Mouse (Mus musculus) liver, adult 2 months (tissue): Measurements from ENCODE around the gene Slc23a2. TPM values are rescaled to one million over a fixed set of nuclear protein-coding genes. Genes with fewer than 3 reads are reported as not detected.

Experiments
- DNase-seq: peaks from one replicate; pipeline ENCODE4 v3.0.0-alpha.2; 2011; ENCODE audit warnings: low read depth, low spot score; ENCODE audit errors: extremely low read depth
- H3K27ac ChIP-seq: fragments of 200-500 bp; replicated peaks from 2 replicates; pipeline ENCODE4 v1.5.1; 2012; ENCODE audit warnings: low read depth, mild to moderate bottlenecking, control low read depth, inconsistent platforms, low read length; ENCODE audit not compliant: insufficient read depth
- H3K27me3 ChIP-seq: fragments of 200-500 bp; 2 replicates; pipeline ENCODE4 v1.6.1; 2012; ENCODE audit warnings: mild to moderate bottlenecking, moderate library complexity, low read length, inconsistent platforms; ENCODE audit not compliant: control insufficient read depth, insufficient read depth
- H3K36me3 ChIP-seq: fragments of 200-500 bp; 2 replicates; pipeline ENCODE4 v1.6.1; 2012; ENCODE audit warnings: low read length, inconsistent platforms; ENCODE audit not compliant: control insufficient read depth, insufficient read depth
- H3K4me1 ChIP-seq: fragments of 200-500 bp; 2 replicates; pipeline ENCODE4 v1.6.1; 2011; ENCODE audit warnings: low read length; ENCODE audit not compliant: control insufficient read depth, insufficient read depth
- H3K4me3 ChIP-seq: fragments of 200-500 bp; 2 replicates; pipeline ENCODE4 v1.5.1; 2011; ENCODE audit warnings: low read depth, mild to moderate bottlenecking, control low read depth, low read length, moderate library complexity; ENCODE audit not compliant: insufficient read depth
- H3K79me2 ChIP-seq: fragments of 200-500 bp; 2 replicates; pipeline ENCODE4 v1.6.1; 2012; ENCODE audit warnings: inconsistent platforms, mild to moderate bottlenecking, low read length, moderate library complexity; ENCODE audit not compliant: control insufficient read depth, insufficient read depth
- H3K9ac ChIP-seq: fragments of 200-500 bp; 2 replicates; pipeline ENCODE4 v1.6.1; 2012; ENCODE audit warnings: low read depth, mild to moderate bottlenecking, control low read depth, inconsistent platforms, low read length
- CTCF ChIP-seq: fragments of 200-500 bp; IDR thresholded peaks from 2 replicates; pipeline ENCODE4 v1.5.1; 2011; ENCODE audit warnings: low read depth, low read length, control low read depth
- POLR2A ChIP-seq: fragments of 200-500 bp; IDR thresholded peaks from 2 replicates; pipeline ENCODE4 v1.6.1; 2011; ENCODE audit warnings: low read length, control low read depth; ENCODE audit not compliant: insufficient read depth; ENCODE audit errors: extremely low read depth
- WGBS: fragments of 180-500 bp; shearing (Covaris S2); methylation state at CpG from one replicate; pipeline ENCODE4 v1.1.7; 2018; 5-methylcytosine and 5-hydroxymethylcytosine counted together
- polyA plus RNA-seq: library from polyadenylated mRNA; depleted of rRNA; stranded (reverse); fragments of >200 nt; gene quantifications from 2 replicates; pipeline ENCODE4 v1.2.3, GENCODE M21; 2012
- total RNA-seq: library from RNA; depleted of rRNA; stranded (reverse); fragments of >200 nt; gene quantifications from 2 replicates; pipeline ENCODE4 v1.2.3, GENCODE M21; 2014

The Slc23a2 gene
- total and polyA plus RNA-seq, 2 experiments: 12.7 to 14.8 TPM

- Histone ChIP-seq H3K36me3 (peaks cover 6% of the 10 kb centered on the region; the same call in 1 of the 2 replicates), H3K27ac (no peak overlapping the region), H3K27me3 (no peaks in the 10 kb centered on the region), H3K4me1 (peaks cover 5% of the 10 kb centered on the region; the same call in 1 of the 2 replicates), H3K9ac (no peak overlapping the region), H3K4me3 (no peak overlapping the region), H3K79me2 (0 out of 2 replicates have a peak, but pooled peaks cover 3% of the 10 kb centered on the region)
- peak; percentile 32 for DNase-seq
- TF ChIP-seq CTCF: no peak
- no peak for TF ChIP-seq POLR2A
Observed at GRCm38 (mm10) chr2:132084813-132085212, 60.1 kb downstream of the Slc23a2 start.

GRCm38 (mm10) chr2:132084396-132084795 is 60.5 kb downstream of the Slc23a2 start:
- Histone ChIP-seq H3K4me3 (no peak overlapping the region), H3K79me2 (0 out of 2 replicates have a peak, but pooled peaks cover 3% of the 10 kb centered on the region), H3K27me3 (no peaks in the 10 kb centered on the region), H3K27ac (no peak overlapping the region), H3K9ac (no peak overlapping the region), H3K36me3 (peaks cover 6% of the 10 kb centered on the region; the same call in 1 of the 2 replicates), H3K4me1 (peaks cover 5% of the 10 kb centered on the region; the same call in 1 of the 2 replicates)
- TF ChIP-seq CTCF: no peak
- TF ChIP-seq POLR2A: no peak
- 34% methylated on average over 5 of the region's 5 CpGs for WGBS
- peak; percentile 72 for DNase-seq

GRCm38 (mm10) chr2:132079139-132079538 is 65.8 kb downstream of the Slc23a2 start:
- no peak for DNase-seq
- Histone ChIP-seq H3K36me3 (peaks cover 15% of the 10 kb centered on the region), H3K79me2 (no peaks in the 10 kb centered on the region), H3K4me1 (no peaks in the 10 kb centered on the region), H3K27ac (no peak overlapping the region), H3K27me3 (no peaks in the 10 kb centered on the region), H3K9ac (no peak overlapping the region), H3K4me3 (no peak overlapping the region)
- 79% methylated on average over 5 of the region's 5 CpGs for WGBS
- no peak for TF ChIP-seq POLR2A
- no peak for TF ChIP-seq CTCF

DNA sequence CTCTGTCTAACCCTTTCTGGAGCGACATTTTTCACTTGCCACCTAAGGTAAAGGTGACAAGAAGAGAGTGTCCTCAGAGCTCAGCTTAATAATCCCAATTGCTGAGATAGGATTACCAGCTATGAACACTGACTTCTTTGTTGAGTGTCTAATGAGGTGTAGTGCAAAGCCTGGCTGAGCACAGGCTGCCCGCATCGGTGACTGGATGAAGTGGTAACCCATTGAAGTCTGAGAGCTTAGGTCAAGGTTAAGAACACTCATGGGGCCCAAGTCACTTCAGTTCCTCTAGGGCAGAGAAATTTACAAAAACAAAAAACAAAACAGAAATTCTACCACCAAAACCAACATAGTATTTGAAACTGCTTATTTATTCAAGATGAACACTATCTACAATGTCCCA is 71.9 kb downstream of the Slc23a2 start:
- WGBS: 92% methylated on average over 3 of the region's 3 CpGs
- Histone ChIP-seq H3K79me2 (no peaks in the 10 kb centered on the region), H3K36me3 (peaks cover 43% of the 10 kb centered on the region), H3K27ac (no peak overlapping the region), H3K4me3 (no peak overlapping the region), H3K9ac (no peak overlapping the region), H3K4me1 (no peaks in the 10 kb centered on the region), H3K27me3 (no peaks in the 10 kb centered on the region)
- no peak for DNase-seq
- TF ChIP-seq POLR2A: no peak
- no peak for TF ChIP-seq CTCF

DNA sequence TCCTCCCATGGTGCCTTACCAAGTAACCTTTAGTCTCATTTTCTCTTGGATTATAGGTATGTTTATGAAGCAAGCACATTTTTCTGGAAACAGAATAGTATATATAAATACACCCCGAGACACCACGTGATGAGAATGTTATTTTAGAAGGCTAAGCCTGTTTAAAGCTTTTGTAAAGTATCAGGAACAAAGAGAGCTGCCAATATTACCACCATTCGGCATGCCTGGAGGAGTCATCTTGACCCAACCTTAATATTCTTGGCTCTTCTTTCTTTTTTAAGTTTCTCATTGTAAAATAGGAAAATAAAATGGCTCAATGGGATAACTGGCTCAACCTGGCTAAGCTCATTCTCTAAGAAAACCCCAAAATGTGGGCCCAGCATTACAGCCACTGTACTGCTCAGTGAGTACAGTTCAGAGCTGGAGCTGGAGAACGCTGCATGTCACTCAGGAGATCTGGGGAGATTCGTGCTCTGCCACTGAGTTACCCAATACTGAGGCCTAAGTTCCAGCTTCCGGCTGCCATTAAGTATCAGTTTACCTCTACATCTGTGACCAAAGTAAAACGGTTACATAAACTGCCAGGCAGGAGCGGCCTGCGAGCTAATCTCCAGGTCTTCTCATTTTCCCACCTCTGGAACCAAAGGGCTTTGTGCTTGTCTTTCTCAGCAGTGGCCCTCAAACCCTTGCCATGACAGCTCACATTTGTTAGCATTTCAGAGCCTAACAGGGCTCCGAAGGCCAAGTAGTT is 74.7 kb downstream of the Slc23a2 start:
- H3K4me1 ChIP-seq: no peaks in the 10 kb centered on the region
- H3K4me3 ChIP-seq: no peak overlapping the region
- DNase-seq: no peak
- H3K36me3 ChIP-seq: peaks cover 45% of the 10 kb centered on the region
- H3K27me3 ChIP-seq: no peaks in the 10 kb centered on the region
- no peaks in the 10 kb centered on the region for H3K79me2 ChIP-seq
- no peak for TF ChIP-seq POLR2A
- no peak for TF ChIP-seq CTCF
- no peak overlapping the region for H3K27ac ChIP-seq
- 93% methylated on average over 10 of the region's 10 CpGs for WGBS
- H3K9ac ChIP-seq: no peak overlapping the region
